Mouse (Mus musculus): ENCODE data around the gene Sncb.

DNA sequence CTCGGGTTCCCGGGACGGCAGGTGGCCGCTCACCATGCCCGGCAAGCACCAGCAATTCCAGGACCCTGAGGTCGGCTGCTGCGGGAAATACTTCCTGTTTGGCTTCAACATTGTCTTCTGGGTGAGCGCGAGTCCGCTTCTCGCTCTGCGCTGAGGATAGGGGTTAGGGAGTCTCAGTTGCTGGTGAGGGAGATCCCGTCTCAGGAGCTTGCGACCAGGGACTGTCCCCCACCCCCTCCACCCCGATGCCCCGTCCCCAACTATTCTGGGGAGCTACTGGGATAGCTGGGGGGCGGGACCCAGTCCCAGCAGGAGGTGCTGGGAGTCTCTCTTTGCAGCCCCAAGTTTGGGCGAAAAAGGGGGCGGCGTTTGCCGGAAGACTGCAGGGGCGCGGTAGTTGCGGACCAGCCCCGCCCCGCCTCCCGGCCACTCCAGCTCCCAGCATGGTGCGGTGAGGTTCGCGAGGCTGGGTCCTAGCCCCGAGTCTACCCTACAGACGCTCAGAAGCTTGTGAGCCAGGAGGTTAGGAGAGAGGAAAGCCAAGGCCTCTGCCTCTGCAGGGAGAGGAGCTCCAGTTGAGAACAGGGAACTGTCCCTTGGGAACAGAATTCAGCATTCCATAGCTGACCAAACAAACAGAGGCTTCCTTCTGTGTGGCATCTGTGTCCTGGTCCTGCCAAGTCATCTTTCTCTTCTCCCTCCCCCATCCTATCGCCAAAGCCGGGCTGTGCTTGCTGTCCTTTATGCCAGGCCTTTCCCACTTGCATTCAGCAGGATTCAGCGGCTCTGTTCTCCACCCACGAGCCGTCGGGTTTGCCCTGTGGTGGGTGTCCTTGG lies 23.4 kb upstream of the Sncb start:
- no peak for TF ChIP-seq CTCF (IDR thresholded peaks at IDR 0.05; ENCODE audit: borderline replicate concordance, extremely low read depth, insufficient read depth, insufficient read length)
- TF ChIP-seq POLR2A (IDR thresholded peaks at IDR 0.05; ENCODE audit: borderline replicate concordance, extremely low read depth, insufficient read depth, insufficient read length, poor library complexity, severe bottlenecking): no peak
